Mouse (Mus musculus): Measurements from ENCODE around the gene Itgav.

Gene Itgav

GRCm38 (mm10) chr2:83812483-83813272, 88.5 kb downstream of the Itgav start, which contains the start of gene Fam171b:
Fam171b (plus strand) TSS chr2:83812636.
- DNase-seq (ENCODE audit: low read depth, low spot score): peak; percentile 66

GRCm38 (mm10) chr2:83813273-83813892, 89.2 kb downstream of the Itgav start:
- no peak for DNase-seq (ENCODE audit: low read depth, low spot score)

GRCm38 (mm10) chr2:83814009-83814408, 89.8 kb downstream of the Itgav start:
- no peak for DNase-seq (ENCODE audit: low read depth, low spot score)

GRCm38 (mm10) chr2:83816147-83816546, 92.0 kb downstream of the Itgav start:
- DNase-seq (ENCODE audit: low read depth, low spot score): no peak

- DNase-seq (ENCODE audit: low read depth, low spot score): no peak
Observed at GRCm38 (mm10) chr2:83825161-83825560, 101.0 kb downstream of the Itgav start.

- no peak for DNase-seq (ENCODE audit: low read depth, low spot score)
Observed at GRCm38 (mm10) chr2:83828895-83829539, 104.8 kb downstream of the Itgav start.

GRCm38 (mm10) chr2:83832903-83833302, 108.7 kb downstream of the Itgav start:
- no peak for DNase-seq (ENCODE audit: low read depth, low spot score)

- no peak for DNase-seq (ENCODE audit: low read depth, low spot score)
Observed at GRCm38 (mm10) chr2:83835313-83836070, 111.3 kb downstream of the Itgav start.

- no peak for DNase-seq (ENCODE audit: low read depth, low spot score)
Observed at GRCm38 (mm10) chr2:83848495-83848894, 124.3 kb downstream of the Itgav start.

GRCm38 (mm10) chr2:83853423-83853822, 129.2 kb downstream of the Itgav start:
- no peak for DNase-seq (ENCODE audit: low read depth, low spot score)

GRCm38 (mm10) chr2:83856236-83856635, 132.0 kb downstream of the Itgav start:
- DNase-seq (ENCODE audit: low read depth, low spot score): peak; percentile 9
